ENCODE assay signal across 8 mouse cellular contexts in genomic region chr2:128428651-128429633, GRCm38 (mm10).
DNase-seq lines count a peak whose midpoint lies in the region; ATAC-seq and TF ChIP-seq lines count a peak whose summit lies in the region.

No protein-coding gene starts in this region.

- no peak overlapping the region for H3K4me3 ChIP-seq in neural tube, embryonic 12.5 days
- peak overlapping the region; percentile 16; the same call in 1 of the 2 replicates for H3K4me3 ChIP-seq in cortical plate, adult 2 months (ENCODE audit: insufficient read depth, low read length)
- H3K4me3 ChIP-seq in heart, embryonic 16.5 days (ENCODE audit: low read length) = peak overlapping the region; percentile 47

- 70% methylated on average over 18 of the region's 18 CpGs for WGBS in neural tube, embryonic 12.5 days
- 16% methylated on average over 18 of the region's 18 CpGs for WGBS in heart, embryonic 16.5 days

- no peak overlapping the region for H3K9ac ChIP-seq in neural tube, embryonic 12.5 days
- peak overlapping the region; percentile 59 for H3K9ac ChIP-seq in heart, embryonic 16.5 days (ENCODE audit: low read length)

- H3K9me3 ChIP-seq in neural tube, embryonic 12.5 days = no peaks in the 10 kb centered on the region
- H3K9me3 ChIP-seq in heart, embryonic 16.5 days (replicated peaks; ENCODE audit: control insufficient read depth, low read length) = no peaks in the 10 kb centered on the region

- ATAC-seq in neural tube, embryonic 12.5 days (ENCODE audit: low FRiP score, low read depth) = no peak
- ATAC-seq in heart, embryonic 16.5 days (replicated peaks; ENCODE audit: extremely low read depth, insufficient read depth, low FRiP score) = peak; percentile 57
- peak; percentile 50 for ATAC-seq in megakaryocyte, adult 5-6 weeks (ENCODE audit: poor library complexity, severe bottlenecking)

- no peak for TF ChIP-seq POLR2A in cortical plate, adult 2 months (IDR thresholded peaks at IDR 0.05; ENCODE audit: extremely low read depth, insufficient read depth, low read length)

- no peak overlapping the region for H3K27ac ChIP-seq in neural tube, embryonic 12.5 days
- peak overlapping the region; percentile 67 for H3K27ac ChIP-seq in cortical plate, adult 2 months (ENCODE audit: insufficient read depth, low read length)
- peak overlapping the region; percentile 81 for H3K27ac ChIP-seq in heart, embryonic 16.5 days (ENCODE audit: low read length)

- H3K4me1 ChIP-seq in neural tube, embryonic 12.5 days = no peaks in the 10 kb centered on the region; the same call in 1 of the 2 replicates
- H3K4me1 ChIP-seq in cortical plate, adult 2 months (ENCODE audit: control insufficient read depth, insufficient read depth, low read length) = peaks cover 2% of the 10 kb centered on the region; the same call in 1 of the 2 replicates
- peaks cover 27% of the 10 kb centered on the region for H3K4me1 ChIP-seq in heart, embryonic 16.5 days (ENCODE audit: control insufficient read depth, insufficient read depth, low read length)

- no peak for TF ChIP-seq CTCF in cortical plate, adult 2 months (IDR thresholded peaks at IDR 0.05; ENCODE audit: extremely low read depth, insufficient read depth, low read length)

- H3K4me2 ChIP-seq in neural tube, embryonic 12.5 days (replicated peaks) = 0 out of 2 replicates have a peak overlapping the region, but pooled peaks have one; percentile 13
- H3K4me2 ChIP-seq in heart, embryonic 16.5 days (ENCODE audit: low read depth, low read length) = peak overlapping the region; percentile 59

- H3K27me3 ChIP-seq in neural tube, embryonic 12.5 days (replicated peaks) = no peaks in the 10 kb centered on the region
- no peaks in the 10 kb centered on the region for H3K27me3 ChIP-seq in heart, embryonic 16.5 days (ENCODE audit: control insufficient read depth, insufficient read depth, low read length)

- no peak for DNase-seq in neural tube, embryonic 10.5 days (ENCODE audit: extremely low spot score, low spot score)
- peak; percentile 68 for DNase-seq in kidney, postnatal 10 days
- DNase-seq in thymus, postnatal 4 days = peak; percentile 45
- DNase-seq in cerebellum, adult 9-10 months = no peak

- no peaks in the 10 kb centered on the region for H3K36me3 ChIP-seq in neural tube, embryonic 12.5 days
- H3K36me3 ChIP-seq in heart, embryonic 16.5 days (ENCODE audit: control insufficient read depth, insufficient read depth) = no peaks in the 10 kb centered on the region

Comparison
In these comparisons a context has a peak if more than half of its experiments do, and no peak if none do; other contexts are left out.
1. DNase-seq: peak in kidney, postnatal 10 days (single experiment) and thymus, postnatal 4 days (single experiment); none in neural tube, embryonic 10.5 days (single experiment) and cerebellum, adult 9-10 months (single experiment).